Mouse (Mus musculus) bone marrow, adult 2 months (tissue): ENCODE data around the gene Ckb.

Experiments used
- CTCF ChIP-seq: fragments of 200-500 bp; IDR thresholded peaks from 2 replicates; pipeline ENCODE4 v1.5.1; 2011; ENCODE audit warnings: low read length, control low read depth; ENCODE audit not compliant: control insufficient read depth, insufficient read depth
- POLR2A ChIP-seq: fragments of 200-500 bp; IDR thresholded peaks from 2 replicates; pipeline ENCODE4 v1.6.1; 2011; ENCODE audit warnings: low read depth, mild to moderate bottlenecking, control low read depth, low read length, borderline replicate concordance; ENCODE audit not compliant: control insufficient read depth

GRCm38 (mm10) chr12:111705186-111705973 is 33.2 kb upstream of the Ckb start:
- no peak for TF ChIP-seq CTCF
- TF ChIP-seq POLR2A: no peak
